Comparison of ENCODE assay signal across 20 mouse cellular contexts in the genomic region with DNA sequence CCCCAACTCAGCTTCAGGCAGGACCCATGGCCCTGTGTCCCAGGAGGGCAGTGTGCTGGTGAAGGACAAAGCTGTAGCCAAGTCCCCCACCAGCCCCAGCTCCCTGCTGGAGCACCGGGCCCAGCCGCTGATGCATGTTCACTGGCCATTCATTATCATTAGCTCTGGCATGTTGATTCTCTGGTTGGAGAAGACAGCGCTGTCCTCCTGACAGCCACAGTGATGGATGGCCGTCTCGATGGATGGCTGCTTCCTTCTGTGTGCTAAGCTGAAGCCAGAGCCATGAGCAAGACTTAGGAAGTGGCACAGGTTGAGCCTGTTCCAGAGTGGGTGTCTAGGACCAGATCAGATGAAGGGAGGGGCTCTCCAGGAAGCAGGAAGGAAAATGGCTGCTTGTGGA. TPM values are rescaled to one million over a fixed set of nuclear protein-coding genes. Genes with fewer than 3 reads are reported as not detected.
DNase-seq lines count a peak whose midpoint lies in the region; ATAC-seq and TF ChIP-seq lines count a peak whose summit lies in the region.
"Had no signal": no experiment of that assay in that cellular context is flagged by ENCODE, and none has a peak within 500 bp of the region (broad histone marks: within the 10 kb centered on the region; RNA-seq: fewer than 3 reads in every experiment).

No protein-coding gene starts in this region.

- 38% methylated on average over 5 of the region's 5 CpGs for WGBS in heart, embryonic 13.5 days
- WGBS in heart, adult 2 months, result 64% methylated on average over 5 of the region's 5 CpGs
- WGBS in midbrain, embryonic 10.5 days, result 77% methylated on average over 5 of the region's 5 CpGs
- WGBS in midbrain, embryonic 11.5 days, result 73% methylated on average over 5 of the region's 5 CpGs
- WGBS in hindbrain, embryonic 16.5 days, result 29% methylated on average over 5 of the region's 5 CpGs
- WGBS in neural tube, embryonic 15.5 days, result 14% methylated on average over 5 of the region's 5 CpGs

- TF ChIP-seq POLR2A in heart, adult 2 months (IDR thresholded peaks at IDR 0.05; ENCODE audit: insufficient read depth, low read depth, low read length), result no peak

- peak overlapping the region; percentile 28; the same call in 1 of the 2 replicates for H3K9ac ChIP-seq in heart, embryonic 13.5 days
- H3K9ac ChIP-seq in heart, adult 2 months (ENCODE audit: low read depth, low read length), result no peak overlapping the region
- no peak overlapping the region for H3K9ac ChIP-seq in midbrain, embryonic 11.5 days (ENCODE audit: low read length)
- H3K9ac ChIP-seq in hindbrain, embryonic 16.5 days (ENCODE audit: low read depth, low read length), result peak overlapping the region; percentile 27; the same call in 1 of the 2 replicates
- no peak overlapping the region for H3K9ac ChIP-seq in neural tube, embryonic 15.5 days (replicated peaks)

- no peak overlapping the region for H3K4me2 ChIP-seq in heart, embryonic 13.5 days
- no peak overlapping the region for H3K4me2 ChIP-seq in midbrain, embryonic 11.5 days
- no peak overlapping the region for H3K4me2 ChIP-seq in hindbrain, embryonic 16.5 days (ENCODE audit: low read length)
- no peak overlapping the region for H3K4me2 ChIP-seq in neural tube, embryonic 15.5 days
- H3K4me2 ChIP-seq: heart, embryonic 12.5 days had no signal

- no peak for ATAC-seq in heart, embryonic 13.5 days (ENCODE audit: extremely low read depth, insufficient number of reproducible peaks, low FRiP score, low TSS enrichment)
- ATAC-seq in midbrain, embryonic 11.5 days (ENCODE audit: low FRiP score), result no peak
- ATAC-seq in hindbrain, embryonic 16.5 days, result peak; percentile 57
- no peak for ATAC-seq in neural tube, embryonic 15.5 days (ENCODE audit: low FRiP score)
- ATAC-seq: forebrain, embryonic 16.5 days; Patski had no signal

- intact Hi-C loops in heart, adult 2 months (cut with DNase I), result loop anchor here (5.0 kb wide), 1 partner anchor 34 kb away; no protein-coding TSS in a partner anchor

- peaks cover 55% of the 10 kb centered on the region for H3K27me3 ChIP-seq in heart, embryonic 13.5 days (replicated peaks)
- H3K27me3 ChIP-seq in heart, adult 2 months (ENCODE audit: control insufficient read depth, insufficient read depth, low read length), result no peaks in the 10 kb centered on the region
- H3K27me3 ChIP-seq in midbrain, embryonic 10.5 days (ENCODE audit: low read depth, poor library complexity, severe bottlenecking), result peaks cover 21% of the 10 kb centered on the region
- no peaks in the 10 kb centered on the region for H3K27me3 ChIP-seq in midbrain, embryonic 11.5 days (ENCODE audit: control insufficient read depth, insufficient read depth, low read length)
- no peaks in the 10 kb centered on the region; the same call in none of the 2 replicates for H3K27me3 ChIP-seq in hindbrain, embryonic 16.5 days (replicated peaks; ENCODE audit: control insufficient read depth, insufficient read depth, low read length)
- peaks cover 2% of the 10 kb centered on the region for H3K27me3 ChIP-seq in neural tube, embryonic 15.5 days (replicated peaks)
- H3K27me3 ChIP-seq: Patski had no signal

- no peak overlapping the region for H3K27ac ChIP-seq in heart, embryonic 13.5 days (replicated peaks)
- no peak overlapping the region for H3K27ac ChIP-seq in heart, adult 2 months
- peak overlapping the region; percentile 65 for H3K27ac ChIP-seq in midbrain, embryonic 10.5 days (replicated peaks)
- no peak overlapping the region for H3K27ac ChIP-seq in midbrain, embryonic 11.5 days (ENCODE audit: low read depth, low read length)
- no peak overlapping the region for H3K27ac ChIP-seq in hindbrain, embryonic 16.5 days (ENCODE audit: low read depth, low read length)
- H3K27ac ChIP-seq in neural tube, embryonic 15.5 days (replicated peaks), result peak overlapping the region; percentile 54; the same call in 1 of the 2 replicates

- H3K79me2 ChIP-seq in heart, adult 2 months (replicated peaks; ENCODE audit: control insufficient read depth, insufficient read depth, low read length), result no peaks in the 10 kb centered on the region

- peaks cover 35% of the 10 kb centered on the region for H3K4me1 ChIP-seq in heart, embryonic 13.5 days
- H3K4me1 ChIP-seq in heart, adult 2 months (ENCODE audit: control insufficient read depth, insufficient read depth, low read length), result peaks cover 2% of the 10 kb centered on the region; the same call in 1 of the 2 replicates
- peaks cover 69% of the 10 kb centered on the region for H3K4me1 ChIP-seq in midbrain, embryonic 10.5 days
- H3K4me1 ChIP-seq in midbrain, embryonic 11.5 days (ENCODE audit: control insufficient read depth, insufficient read depth, low read length), result peaks cover 27% of the 10 kb centered on the region
- peaks cover 44% of the 10 kb centered on the region for H3K4me1 ChIP-seq in hindbrain, embryonic 16.5 days (ENCODE audit: control insufficient read depth, insufficient read depth, low read depth, low read length)
- H3K4me1 ChIP-seq in neural tube, embryonic 15.5 days, result peaks cover 61% of the 10 kb centered on the region

- H3K36me3 ChIP-seq in heart, embryonic 13.5 days, result peaks cover 9% of the 10 kb centered on the region; the same call in 1 of the 2 replicates
- no peaks in the 10 kb centered on the region for H3K36me3 ChIP-seq in heart, adult 2 months (ENCODE audit: control insufficient read depth, insufficient read depth, low read length)
- no peaks in the 10 kb centered on the region for H3K36me3 ChIP-seq in midbrain, embryonic 10.5 days
- H3K36me3 ChIP-seq in midbrain, embryonic 11.5 days (ENCODE audit: control insufficient read depth, insufficient read depth, low read length), result no peaks in the 10 kb centered on the region
- no peaks in the 10 kb centered on the region for H3K36me3 ChIP-seq in hindbrain, embryonic 16.5 days (ENCODE audit: control insufficient read depth, insufficient read depth, low read length)
- H3K36me3 ChIP-seq in neural tube, embryonic 15.5 days, result no peaks in the 10 kb centered on the region
- H3K36me3 ChIP-seq: heart, embryonic 12.5 days had no signal

- TF ChIP-seq CTCF in heart, adult 2 months (IDR thresholded peaks at IDR 0.05), result no peak

- DNase-seq in heart, adult 2 months, result no peak
- no peak for DNase-seq in midbrain, embryonic 10.5 days (ENCODE audit: low spot score)
- DNase-seq in midbrain, embryonic 11.5 days (ENCODE audit: low spot score, missing footprints), result no peak
- no peak for DNase-seq in T-cell, adult 2 months (ENCODE audit: low spot score)
- DNase-seq in cerebellum, adult 18-20 months, result no peak
- DNase-seq: cerebellum, adult 2 months; gastrocnemius, postnatal 25 days; heart, postnatal 4 days; kidney, adult 11 months; lung, adult 2 months; right cerebral cortex, postnatal 25 days had no signal

- H3K4me3 ChIP-seq in heart, embryonic 13.5 days, result no peak overlapping the region
- H3K4me3 ChIP-seq in heart, adult 2 months, result no peak overlapping the region
- no peak overlapping the region for H3K4me3 ChIP-seq in midbrain, embryonic 10.5 days
- no peak overlapping the region for H3K4me3 ChIP-seq in midbrain, embryonic 11.5 days (ENCODE audit: low read depth, low read length)
- no peak overlapping the region for H3K4me3 ChIP-seq in hindbrain, embryonic 16.5 days (ENCODE audit: low read length)
- no peak overlapping the region for H3K4me3 ChIP-seq in neural tube, embryonic 15.5 days (replicated peaks)
- H3K4me3 ChIP-seq: heart, embryonic 12.5 days had no signal

- no peaks in the 10 kb centered on the region for H3K9me3 ChIP-seq in heart, embryonic 13.5 days
- H3K9me3 ChIP-seq in midbrain, embryonic 10.5 days (replicated peaks), result no peaks in the 10 kb centered on the region
- H3K9me3 ChIP-seq in midbrain, embryonic 11.5 days (ENCODE audit: control insufficient read depth, low read length), result no peaks in the 10 kb centered on the region
- H3K9me3 ChIP-seq in hindbrain, embryonic 16.5 days (ENCODE audit: control insufficient read depth, low read length), result no peaks in the 10 kb centered on the region
- H3K9me3 ChIP-seq in neural tube, embryonic 15.5 days (replicated peaks), result no peaks in the 10 kb centered on the region
- H3K9me3 ChIP-seq: heart, embryonic 12.5 days had no signal

- no peak for TF ChIP-seq EP300 in heart, adult 2 months (IDR thresholded peaks at IDR 0.05; ENCODE audit: insufficient read depth, low read depth, low read length)

RNA-seq across cellular contexts. Expression of a gene that starts 30.5 kb away (rescaled TPM):
- polyA plus RNA-seq in heart, embryonic 13.5 days (2015; fragmentation: Nextera tagmentation; extraction: Ambion mirVana), result 0.04 TPM in 1 of 2 replicates, not detected in the other
- total RNA-seq in heart, adult 2 months (2021), result under 1 TPM; 0.25 to 0.26 TPM
- 1.6 and 2.0 TPM in 2 replicates for polyA plus RNA-seq in heart, adult 2 months (2012; rRNA removed)
- polyA plus RNA-seq in midbrain, embryonic 10.5 days (2016; fragmentation: Nextera tagmentation; extraction: Ambion mirVana), result 0.02 and 0.06 TPM in 2 replicates
- polyA plus RNA-seq in midbrain, embryonic 11.5 days (2014; fragmentation: Nextera tagmentation; extraction: Ambion mirVana), result 0.04 and 0.18 TPM in 2 replicates
- 0.60 and 0.72 TPM in 2 replicates for polyA plus RNA-seq in hindbrain, embryonic 16.5 days (2015; fragmentation: Nextera tagmentation; extraction: Ambion mirVana)
- polyA plus RNA-seq in neural tube, embryonic 15.5 days (2015; fragmentation: Nextera tagmentation; extraction: Ambion mirVana), result 0.34 and 0.44 TPM in 2 replicates
- total RNA-seq: common myeloid progenitor, adult 5-6 weeks; liver, adult 2 months; megakaryocyte progenitor cell, adult 5-6 weeks had no signal
- polyA plus RNA-seq: Patski had no signal

RNA-seq across cellular contexts. Expression of a gene that starts 40.3 kb away (rescaled TPM):
- 9.5 and 11.7 TPM in 2 replicates for polyA plus RNA-seq in heart, embryonic 13.5 days (2015; fragmentation: Nextera tagmentation; extraction: Ambion mirVana)
- total RNA-seq in heart, adult 2 months (2021), result 1 to 10 TPM; 7.1 to 8.8 TPM
- 8.4 and 8.7 TPM in 2 replicates for polyA plus RNA-seq in heart, adult 2 months (2012; rRNA removed)
- polyA plus RNA-seq in midbrain, embryonic 10.5 days (2016; fragmentation: Nextera tagmentation; extraction: Ambion mirVana), result 16.7 and 19.8 TPM in 2 replicates
- 11.2 and 12.7 TPM in 2 replicates for polyA plus RNA-seq in midbrain, embryonic 11.5 days (2014; fragmentation: Nextera tagmentation; extraction: Ambion mirVana)
- polyA plus RNA-seq in hindbrain, embryonic 16.5 days (2015; fragmentation: Nextera tagmentation; extraction: Ambion mirVana), result 21.2 and 22.5 TPM in 2 replicates
- 18.6 and 21.5 TPM in 2 replicates for polyA plus RNA-seq in neural tube, embryonic 15.5 days (2015; fragmentation: Nextera tagmentation; extraction: Ambion mirVana)

RNA-seq across cellular contexts. Expression of a gene that starts 48.9 kb away (rescaled TPM):
- 13.8 and 19.0 TPM in 2 replicates for polyA plus RNA-seq in heart, embryonic 13.5 days (2015; fragmentation: Nextera tagmentation; extraction: Ambion mirVana)
- 10 to 100 TPM; 18.5 to 23.6 TPM for total RNA-seq in heart, adult 2 months (2021)
- polyA plus RNA-seq in heart, adult 2 months (2012; rRNA removed), result 20.2 and 31.5 TPM in 2 replicates
- 17.8 and 19.5 TPM in 2 replicates for polyA plus RNA-seq in midbrain, embryonic 10.5 days (2016; fragmentation: Nextera tagmentation; extraction: Ambion mirVana)
- polyA plus RNA-seq in midbrain, embryonic 11.5 days (2014; fragmentation: Nextera tagmentation; extraction: Ambion mirVana), result 17.7 and 19.2 TPM in 2 replicates
- polyA plus RNA-seq in hindbrain, embryonic 16.5 days (2015; fragmentation: Nextera tagmentation; extraction: Ambion mirVana), result 20.9 and 24.6 TPM in 2 replicates
- 22.0 and 22.8 TPM in 2 replicates for polyA plus RNA-seq in neural tube, embryonic 15.5 days (2015; fragmentation: Nextera tagmentation; extraction: Ambion mirVana)

RNA-seq across cellular contexts. Expression of a gene that starts 49.3 kb away (rescaled TPM):
- polyA plus RNA-seq in heart, embryonic 13.5 days (2015; fragmentation: Nextera tagmentation; extraction: Ambion mirVana), result 7.1 and 7.7 TPM in 2 replicates
- total RNA-seq in heart, adult 2 months (2021), result 10 to 100 TPM in 1 of 2 experiments, 1 to 10 TPM in 1; 8.8 to 11.6 TPM
- polyA plus RNA-seq in heart, adult 2 months (2012; rRNA removed), result 8.6 and 9.9 TPM in 2 replicates
- 7.1 and 11.3 TPM in 2 replicates for polyA plus RNA-seq in midbrain, embryonic 10.5 days (2016; fragmentation: Nextera tagmentation; extraction: Ambion mirVana)
- 6.2 and 9.2 TPM in 2 replicates for polyA plus RNA-seq in midbrain, embryonic 11.5 days (2014; fragmentation: Nextera tagmentation; extraction: Ambion mirVana)
- polyA plus RNA-seq in hindbrain, embryonic 16.5 days (2015; fragmentation: Nextera tagmentation; extraction: Ambion mirVana), result 12.3 and 13.1 TPM in 2 replicates
- polyA plus RNA-seq in neural tube, embryonic 15.5 days (2015; fragmentation: Nextera tagmentation; extraction: Ambion mirVana), result 11.7 TPM in 2 replicates

Comparison
In these comparisons a context has a peak if more than half of its experiments do, and no peak if none do; other contexts are left out.
1. H3K27ac ChIP-seq: peak in midbrain, embryonic 10.5 days (single experiment) and neural tube, embryonic 15.5 days (single experiment); none in heart, embryonic 13.5 days (single experiment), heart, adult 2 months (single experiment), midbrain, embryonic 11.5 days (single experiment) and hindbrain, embryonic 16.5 days (single experiment).
2. H3K9ac ChIP-seq: peak in heart, embryonic 13.5 days (single experiment) and hindbrain, embryonic 16.5 days (single experiment); none in heart, adult 2 months (single experiment), midbrain, embryonic 11.5 days (single experiment) and neural tube, embryonic 15.5 days (single experiment).